In genomic region chr6:39919011-39919709, GRCm38 (mm10) we compare ENCODE assay signal across 28 mouse cellular contexts. TPM values are rescaled to one million over a fixed set of nuclear protein-coding genes. Genes with fewer than 3 reads are reported as not detected.
DNase-seq lines count a peak whose midpoint lies in the region; ATAC-seq and TF ChIP-seq lines count a peak whose summit lies in the region.
"Had no signal": no experiment of that assay in that cellular context is flagged by ENCODE, and none has a peak within 500 bp of the region (broad histone marks: within the 10 kb centered on the region; RNA-seq: fewer than 3 reads in every experiment).

No protein-coding gene starts in this region.

- no peak for TF ChIP-seq CTCF in cortical plate, adult 2 months (IDR thresholded peaks at IDR 0.05; ENCODE audit: extremely low read depth, insufficient read depth, low read length)
- TF ChIP-seq CTCF in left cerebral cortex, adult 2 months (IDR thresholded peaks at IDR 0.05): no peak

- H3K27ac ChIP-seq in hindbrain, embryonic 16.5 days (ENCODE audit: low read depth, low read length): no peak overlapping the region
- H3K27ac ChIP-seq in hindbrain, embryonic 12.5 days: no peak overlapping the region
- no peak overlapping the region for H3K27ac ChIP-seq in midbrain, embryonic 15.5 days
- H3K27ac ChIP-seq in midbrain, embryonic 10.5 days (replicated peaks): no peak overlapping the region
- H3K27ac ChIP-seq in ES-E14 (ENCODE audit: insufficient read depth, low read depth, low read length, poor library complexity, severe bottlenecking): no peak overlapping the region
- peak overlapping the region; percentile 70; the same call in 1 of the 2 replicates for H3K27ac ChIP-seq in cortical plate, adult 2 months (ENCODE audit: insufficient read depth, low read length)
- no peak overlapping the region for H3K27ac ChIP-seq in left cerebral cortex, adult 2 months
- H3K27ac ChIP-seq: embryonic facial prominence, embryonic 12.5 days; forebrain, embryonic 12.5 days; gastrocnemius, adult 2 months; liver, embryonic 13.5 days; macrophage; neural tube, embryonic 13.5 days; stomach, embryonic 15.5 days had no signal

- no peaks in the 10 kb centered on the region for H3K36me3 ChIP-seq in hindbrain, embryonic 16.5 days (ENCODE audit: control insufficient read depth, insufficient read depth, low read length)
- no peaks in the 10 kb centered on the region for H3K36me3 ChIP-seq in hindbrain, embryonic 12.5 days
- no peaks in the 10 kb centered on the region for H3K36me3 ChIP-seq in midbrain, embryonic 15.5 days (replicated peaks)
- H3K36me3 ChIP-seq in midbrain, embryonic 10.5 days: no peaks in the 10 kb centered on the region
- H3K36me3 ChIP-seq in ES-E14 (ENCODE audit: control insufficient read depth, insufficient read depth, low read length, poor library complexity, severe bottlenecking): no peaks in the 10 kb centered on the region
- H3K36me3 ChIP-seq: embryonic facial prominence, embryonic 12.5 days; forebrain, embryonic 12.5 days; heart, embryonic 12.5 days; liver, embryonic 13.5 days; neural tube, embryonic 13.5 days; stomach, embryonic 15.5 days had no signal

- H3K4me1 ChIP-seq in hindbrain, embryonic 16.5 days (ENCODE audit: control insufficient read depth, insufficient read depth, low read depth, low read length): peaks cover 11% of the 10 kb centered on the region
- H3K4me1 ChIP-seq in hindbrain, embryonic 12.5 days: peaks cover 18% of the 10 kb centered on the region
- H3K4me1 ChIP-seq in midbrain, embryonic 15.5 days: peaks cover 13% of the 10 kb centered on the region
- H3K4me1 ChIP-seq in midbrain, embryonic 10.5 days: peaks cover 16% of the 10 kb centered on the region
- H3K4me1 ChIP-seq in ES-E14 (ENCODE audit: control insufficient read depth in 2 of 2, insufficient read depth in 2 of 2, low read length in 2 of 2, poor library complexity in 1 of 2): no peaks in the 10 kb centered on the region
- H3K4me1 ChIP-seq in cortical plate, adult 2 months (ENCODE audit: control insufficient read depth, insufficient read depth, low read length): peaks cover 12% of the 10 kb centered on the region
- H3K4me1 ChIP-seq: embryonic facial prominence, embryonic 12.5 days; heart, embryonic 12.5 days; liver, embryonic 13.5 days; stomach, embryonic 15.5 days had no signal

- no peak for DNase-seq in midbrain, embryonic 10.5 days (ENCODE audit: low spot score)
- no peak for DNase-seq in ES-E14 (ENCODE audit: low read depth, low spot score)
- no peak for DNase-seq in left cerebral cortex, adult 2 months (ENCODE audit: extremely low spot score in 1 of 2, low spot score in 2 of 2)
- DNase-seq: adrenal gland, postnatal 36 days; cerebellum, adult 11 months; cerebellum, postnatal 10 days; gastrocnemius, adult 2 months; heart, postnatal 10 days; kidney, postnatal 25 days; liver, embryonic 13.5 days; lung, adult 2 months; right cerebral cortex, adult 18-20 months; right cerebral cortex, postnatal 4 days; thymus, adult 2 months; thymus, postnatal 4 days had no signal

- H3K4me3 ChIP-seq in hindbrain, embryonic 16.5 days (ENCODE audit: low read length): no peak overlapping the region
- no peak overlapping the region for H3K4me3 ChIP-seq in hindbrain, embryonic 12.5 days
- no peak overlapping the region for H3K4me3 ChIP-seq in midbrain, embryonic 15.5 days
- no peak overlapping the region for H3K4me3 ChIP-seq in midbrain, embryonic 10.5 days
- no peak overlapping the region for H3K4me3 ChIP-seq in ES-E14 (ENCODE audit: insufficient read depth in 1 of 2, low read depth in 1 of 2, low read length in 2 of 2, poor library complexity in 1 of 2, severe bottlenecking in 1 of 2)
- H3K4me3 ChIP-seq in cortical plate, adult 2 months (ENCODE audit: insufficient read depth, low read length): no peak overlapping the region
- no peak overlapping the region for H3K4me3 ChIP-seq in left cerebral cortex, adult 2 months
- H3K4me3 ChIP-seq: embryonic facial prominence, embryonic 12.5 days; erythroblast, embryonic 14.5 days; forebrain, embryonic 12.5 days; gastrocnemius, adult 2 months; heart, embryonic 12.5 days; liver, embryonic 13.5 days; neural tube, embryonic 13.5 days; stomach, embryonic 15.5 days had no signal

- TF ChIP-seq POLR2A in cortical plate, adult 2 months (IDR thresholded peaks at IDR 0.05; ENCODE audit: extremely low read depth, insufficient read depth, low read length): no peak

- H3K4me2 ChIP-seq in hindbrain, embryonic 16.5 days (ENCODE audit: low read length): no peak overlapping the region
- H3K4me2 ChIP-seq in hindbrain, embryonic 12.5 days (replicated peaks): no peak overlapping the region
- no peak overlapping the region for H3K4me2 ChIP-seq in midbrain, embryonic 15.5 days
- H3K4me2 ChIP-seq: embryonic facial prominence, embryonic 12.5 days; forebrain, embryonic 12.5 days; heart, embryonic 12.5 days; liver, embryonic 13.5 days; neural tube, embryonic 13.5 days; stomach, embryonic 15.5 days had no signal

- no peaks in the 10 kb centered on the region for H3K9me3 ChIP-seq in hindbrain, embryonic 16.5 days (ENCODE audit: control insufficient read depth, low read length)
- no peaks in the 10 kb centered on the region for H3K9me3 ChIP-seq in hindbrain, embryonic 12.5 days (replicated peaks)
- no peaks in the 10 kb centered on the region for H3K9me3 ChIP-seq in midbrain, embryonic 15.5 days
- H3K9me3 ChIP-seq in midbrain, embryonic 10.5 days (replicated peaks): no peaks in the 10 kb centered on the region
- no peaks in the 10 kb centered on the region for H3K9me3 ChIP-seq in ES-E14 (ENCODE audit: control insufficient read depth, insufficient read depth, low read depth, low read length)
- H3K9me3 ChIP-seq: embryonic facial prominence, embryonic 12.5 days; forebrain, embryonic 12.5 days; heart, embryonic 12.5 days; liver, embryonic 13.5 days; neural tube, embryonic 13.5 days; stomach, embryonic 15.5 days had no signal

- in situ Hi-C loops in ES-E14 (cut with MboI; ENCODE audit: low sequenced_read_pairs in 2 of 2, unreplicated experiment in 2 of 2): no loop called here

- intact Hi-C loops in left cerebral cortex, adult 2 months (cut with DNase I): no loop called here

- no peak overlapping the region for H3K9ac ChIP-seq in hindbrain, embryonic 16.5 days (ENCODE audit: low read depth, low read length)
- H3K9ac ChIP-seq in hindbrain, embryonic 12.5 days: no peak overlapping the region
- H3K9ac ChIP-seq in midbrain, embryonic 15.5 days: no peak overlapping the region
- H3K9ac ChIP-seq in ES-E14 (ENCODE audit: insufficient read depth, low read depth, low read length, poor library complexity, severe bottlenecking): no peak overlapping the region
- H3K9ac ChIP-seq: embryonic facial prominence, embryonic 12.5 days; forebrain, embryonic 12.5 days; heart, embryonic 12.5 days; liver, embryonic 13.5 days; neural tube, embryonic 13.5 days; stomach, embryonic 15.5 days had no signal

- WGBS in hindbrain, embryonic 16.5 days: 77% methylated on average over 6 of the region's 6 CpGs
- 81% methylated on average over 6 of the region's 6 CpGs for WGBS in hindbrain, embryonic 12.5 days
- WGBS in midbrain, embryonic 15.5 days: 89% methylated on average over 6 of the region's 6 CpGs
- 88% methylated on average over 6 of the region's 6 CpGs for WGBS in midbrain, embryonic 10.5 days

- peak; percentile 58 for ATAC-seq in hindbrain, embryonic 16.5 days
- no peak for ATAC-seq in hindbrain, embryonic 12.5 days (ENCODE audit: low FRiP score)
- ATAC-seq in midbrain, embryonic 15.5 days (replicated peaks): 0 out of 2 replicates have a peak, but pooled peaks have one; percentile 50
- ATAC-seq: intestine, postnatal 0 days had no signal

- no peaks in the 10 kb centered on the region for H3K27me3 ChIP-seq in hindbrain, embryonic 16.5 days (replicated peaks; ENCODE audit: control insufficient read depth, insufficient read depth, low read length)
- H3K27me3 ChIP-seq in hindbrain, embryonic 12.5 days: no peaks in the 10 kb centered on the region
- H3K27me3 ChIP-seq in midbrain, embryonic 15.5 days (replicated peaks): no peaks in the 10 kb centered on the region
- H3K27me3 ChIP-seq in midbrain, embryonic 10.5 days (ENCODE audit: low read depth, poor library complexity, severe bottlenecking): no peaks in the 10 kb centered on the region
- H3K27me3 ChIP-seq: embryonic facial prominence, embryonic 12.5 days; forebrain, embryonic 12.5 days; heart, embryonic 12.5 days; liver, embryonic 13.5 days; neural tube, embryonic 13.5 days; stomach, embryonic 15.5 days had no signal

TF ChIP-seq in ES-E14, 5 proteins besides CTCF, POLR2A, EP300 and RAD21:
- TF ChIP-seq CHD2 (IDR thresholded peaks at IDR 0.05; ENCODE audit: low read depth, low read length) (no peak), MAFK (IDR thresholded peaks at IDR 0.05; ENCODE audit: insufficient read depth, low read depth, low read length) (peak; percentile 61; the same call in 1 of the 2 replicates), ZNF384 (IDR thresholded peaks at IDR 0.05; ENCODE audit: low read depth, low read length) (no peak)

RNA-seq across cellular contexts. Expression of gene Tmem178b, which starts 46.1 kb away (rescaled TPM):
- 31.2 and 35.5 TPM in 2 replicates for polyA plus RNA-seq in hindbrain, embryonic 16.5 days (2015; fragmentation: Nextera tagmentation; extraction: Ambion mirVana)
- polyA plus RNA-seq in hindbrain, embryonic 12.5 days (2016; fragmentation: Nextera tagmentation; extraction: Ambion mirVana): 17.1 and 19.4 TPM in 2 replicates
- 34.8 and 35.7 TPM in 2 replicates for polyA plus RNA-seq in midbrain, embryonic 15.5 days (2015; fragmentation: Nextera tagmentation; extraction: Ambion mirVana)
- 1.8 and 4.1 TPM in 2 replicates for polyA plus RNA-seq in midbrain, embryonic 10.5 days (2016; fragmentation: Nextera tagmentation; extraction: Ambion mirVana)
- total RNA-seq in ES-E14 (2012; rRNA removed): 0.04 and 0.32 TPM in 2 replicates
- polyA plus RNA-seq in cortical plate, adult 2 months (2012; rRNA removed): 98.1 and 101 TPM in 2 replicates
- 100 to 1,000 TPM; 249 to 268 TPM for total RNA-seq in left cerebral cortex, adult 2 months (2021)
- total RNA-seq: granulocyte monocyte progenitor cell, adult 5-6 weeks had no signal
- polyA plus RNA-seq: erythroblast, embryonic 14.5 days; liver, embryonic 13.5 days; macrophage had no signal
